Mouse (Mus musculus) inflammation-experienced regulatory T-cells, adult 6 months (primary cell): ENCODE measurements around the gene Nsf. TPM values are rescaled to one million over a fixed set of nuclear protein-coding genes. Genes with fewer than 3 reads are reported as not detected.

ENCODE experiments used
- ATAC-seq: one replicate; pipeline ENCODE4 v1.8.0; 2017
- polyA plus RNA-seq, 3 experiments: library from polyadenylated mRNA; unstranded; fragments of 100-300 nt; shearing (Covaris generic); gene quantifications; one replicate each; pipeline ENCODE4 v1.2.1; 2017

The Nsf gene
- polyA plus RNA-seq, 3 experiments from 2014 or later: 52.2 to 85.6 (median 76.6) TPM

DNA sequence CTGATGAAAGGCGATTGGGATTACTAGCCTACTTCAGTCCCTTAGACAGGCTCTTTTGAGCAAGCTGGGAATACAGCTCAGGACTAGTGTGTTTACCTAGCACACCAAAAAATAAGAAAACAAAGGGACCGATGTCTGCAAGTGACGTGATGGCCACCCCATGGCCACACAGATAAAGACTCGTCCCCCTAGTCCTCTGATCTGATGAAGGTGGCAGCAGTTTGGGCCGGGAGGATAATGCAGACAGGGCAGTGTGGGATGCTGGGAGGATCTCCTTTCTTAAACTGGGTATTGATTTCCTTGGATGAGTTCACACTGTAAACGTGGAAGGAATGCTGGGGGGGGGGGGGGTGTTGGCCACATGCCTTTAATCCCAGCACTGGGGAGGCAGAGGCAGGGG is 13.0 kb downstream of the Nsf start:
- no peak for ATAC-seq

DNA sequence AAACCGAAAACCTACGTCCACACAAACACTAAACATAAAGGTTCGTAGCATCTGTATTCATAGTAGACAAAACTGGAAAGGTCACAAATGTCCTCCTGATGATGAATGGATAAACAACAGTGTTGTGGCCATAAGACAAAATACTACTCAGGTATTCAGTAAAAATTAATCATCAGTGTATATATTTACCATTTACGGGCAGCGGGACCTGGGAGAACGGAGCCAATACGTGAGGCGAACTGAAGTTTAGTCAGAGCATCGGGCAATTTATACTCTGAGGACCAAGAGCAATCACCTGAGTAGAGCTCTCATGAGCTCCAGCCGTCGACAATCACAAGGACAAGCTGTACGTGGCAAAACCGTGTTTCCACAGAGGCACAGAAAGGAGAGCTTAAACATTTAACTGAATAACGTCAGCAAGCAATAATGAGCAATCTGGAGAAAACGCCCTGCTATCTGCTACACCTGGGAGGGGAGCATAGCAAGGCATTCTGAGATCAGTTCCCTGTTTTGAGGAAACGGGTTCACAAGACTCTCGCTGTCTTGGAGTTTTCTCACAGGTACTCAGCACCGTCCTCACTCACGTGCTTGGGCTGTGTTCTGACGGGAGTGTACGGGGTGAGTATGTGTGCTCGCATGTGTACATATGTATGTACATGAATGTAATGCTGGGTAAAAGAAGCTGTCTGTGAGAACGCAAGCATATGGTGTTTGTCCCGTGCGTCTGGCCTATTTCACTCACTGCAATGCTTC is 15.7 kb downstream of the Nsf start:
- no peak for ATAC-seq

GRCm38 (mm10) chr11:103937451-103937850 is 16.4 kb downstream of the Nsf start:
- no peak for ATAC-seq

GRCm38 (mm10) chr11:103935717-103936116 is 18.1 kb downstream of the Nsf start:
- no peak for ATAC-seq

GRCm38 (mm10) chr11:103933886-103934285 is 20.0 kb downstream of the Nsf start:
- no peak for ATAC-seq

- no peak for ATAC-seq
These were observed 29.9 kb downstream of the Nsf start for GRCm38 (mm10) chr11:103923957-103924356.

- no peak for ATAC-seq
These were observed 30.6 kb downstream of the Nsf start for GRCm38 (mm10) chr11:103923272-103923671.

DNA sequence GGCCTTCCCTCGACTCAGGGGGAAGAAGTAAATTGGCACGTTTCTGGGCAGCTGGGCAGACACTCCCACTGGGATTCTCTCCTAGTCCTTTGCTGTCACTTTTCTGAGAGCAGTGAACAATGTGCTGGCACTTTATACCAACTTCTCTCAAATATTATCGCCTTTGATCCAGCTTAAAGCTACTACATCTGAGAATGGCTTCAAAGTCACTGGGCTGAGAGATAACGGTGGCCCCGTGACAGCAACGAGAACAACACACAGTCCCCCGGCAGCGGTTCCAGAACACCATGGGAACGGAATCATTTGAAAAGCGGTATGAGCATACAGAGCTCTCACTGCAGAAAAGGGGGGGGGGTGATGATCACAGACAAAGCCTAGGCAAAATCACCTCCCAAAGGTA is 31.0 kb downstream of the Nsf start:
- no peak for ATAC-seq

DNA sequence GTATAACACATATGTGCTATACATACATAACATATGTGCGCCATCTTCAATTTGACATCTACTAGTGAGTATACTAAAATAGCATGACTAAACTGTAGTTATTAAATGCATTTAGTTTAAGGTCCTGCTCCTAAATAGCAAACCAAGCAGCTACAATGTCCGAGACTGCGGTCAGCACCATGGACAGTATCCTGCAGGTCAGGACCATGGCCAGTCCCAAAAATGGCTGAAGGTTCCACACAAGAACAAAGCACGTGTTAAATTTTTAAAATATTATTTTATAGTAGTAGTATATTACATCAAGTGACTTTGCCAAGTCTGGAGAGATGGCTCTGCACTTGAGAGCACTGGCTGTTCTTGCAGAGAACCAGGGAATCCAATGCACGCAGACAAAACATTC is 33.2 kb downstream of the Nsf start:
- no peak for ATAC-seq

GRCm38 (mm10) chr11:103916807-103917206 is 37.0 kb downstream of the Nsf start:
- ATAC-seq: no peak

DNA sequence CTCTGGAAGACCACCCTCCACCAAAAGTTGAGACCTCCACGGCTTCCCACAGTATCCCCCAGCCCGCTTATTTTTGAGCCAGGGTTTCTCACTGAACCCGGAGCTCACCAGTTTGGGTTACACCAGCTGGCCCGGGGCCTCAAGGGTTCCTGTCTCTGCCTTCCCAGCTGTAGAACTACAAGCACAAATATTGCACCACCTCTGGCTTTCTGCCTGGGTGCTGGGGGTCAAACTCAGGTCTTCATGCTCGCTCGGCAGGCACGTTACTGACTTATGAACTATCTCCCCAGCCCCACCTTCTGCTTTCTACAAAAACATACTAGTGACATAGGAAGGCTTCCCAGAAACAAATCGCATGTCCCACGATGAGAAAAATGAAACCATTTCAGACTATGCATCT is 38.2 kb downstream of the Nsf start:
- ATAC-seq: no peak

- ATAC-seq: no peak
These were observed 42.8 kb downstream of the Nsf start for GRCm38 (mm10) chr11:103910993-103911585.

DNA sequence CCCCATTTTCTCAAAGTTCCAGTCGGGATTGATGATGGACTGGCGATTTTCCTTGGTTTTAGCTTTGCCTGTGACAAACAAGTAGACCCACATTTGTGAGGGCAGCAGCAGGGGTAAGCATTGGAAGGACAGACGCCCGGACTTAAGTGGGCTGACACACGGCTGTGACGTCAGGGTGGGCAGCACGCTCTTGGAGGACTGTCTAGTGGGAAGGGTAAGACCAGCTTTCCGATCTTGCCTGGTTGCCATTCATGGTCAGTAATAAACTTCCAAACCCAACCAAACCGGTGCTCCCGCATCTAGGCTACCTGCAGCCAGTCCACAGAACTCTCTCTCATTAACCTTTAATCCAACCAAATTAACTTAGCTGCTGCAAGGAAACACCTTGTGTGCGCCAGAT is 43.3 kb downstream of the Nsf start:
- ATAC-seq: no peak

DNA sequence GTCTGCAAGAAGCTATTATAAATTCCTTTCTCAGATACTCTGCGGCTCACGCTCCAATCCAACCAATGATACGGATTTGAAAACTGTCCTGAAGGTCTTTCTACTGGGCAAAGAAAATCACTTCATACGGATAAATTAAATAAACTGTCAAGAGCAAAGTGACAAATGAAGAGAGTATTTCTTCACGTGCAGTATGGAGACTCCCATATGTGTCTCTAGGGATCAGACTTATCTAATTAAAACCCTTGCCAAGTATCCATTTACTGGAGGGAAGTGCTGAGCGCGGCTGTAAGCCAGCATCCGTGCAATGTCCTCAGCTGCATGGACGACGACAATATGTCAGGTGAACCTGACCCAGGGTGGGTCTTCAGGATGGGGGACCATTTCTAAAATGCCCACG is 44.0 kb downstream of the Nsf start:
- no peak for ATAC-seq

GRCm38 (mm10) chr11:103909396-103909795 is 44.5 kb downstream of the Nsf start:
- no peak for ATAC-seq

GRCm38 (mm10) chr11:103906051-103906719 is 47.7 kb downstream of the Nsf start:
- no peak for ATAC-seq

GRCm38 (mm10) chr11:103905506-103905905 is 48.4 kb downstream of the Nsf start:
- no peak for ATAC-seq

DNA sequence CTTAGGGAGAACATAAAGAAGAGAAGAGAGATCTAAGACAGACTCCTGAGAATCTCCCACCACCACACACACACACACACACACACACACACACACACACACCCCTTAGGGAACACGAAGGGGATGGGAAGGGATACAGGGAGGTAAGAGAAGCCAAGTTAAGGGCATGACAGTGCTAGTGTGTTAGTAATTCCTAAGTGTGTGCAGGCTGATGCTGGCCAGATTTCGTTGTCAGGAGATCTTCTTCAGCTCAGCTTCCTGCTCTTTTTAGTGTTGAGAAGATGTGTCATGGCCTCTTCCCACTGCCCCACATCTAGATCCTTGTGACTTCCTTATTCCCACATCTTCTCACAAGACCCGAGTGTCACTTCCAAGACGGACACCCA is 52.3 kb downstream of the Nsf start:
- no peak for ATAC-seq

- ATAC-seq: no peak
These were observed 52.9 kb downstream of the Nsf start for GRCm38 (mm10) chr11:103900803-103901580.

DNA sequence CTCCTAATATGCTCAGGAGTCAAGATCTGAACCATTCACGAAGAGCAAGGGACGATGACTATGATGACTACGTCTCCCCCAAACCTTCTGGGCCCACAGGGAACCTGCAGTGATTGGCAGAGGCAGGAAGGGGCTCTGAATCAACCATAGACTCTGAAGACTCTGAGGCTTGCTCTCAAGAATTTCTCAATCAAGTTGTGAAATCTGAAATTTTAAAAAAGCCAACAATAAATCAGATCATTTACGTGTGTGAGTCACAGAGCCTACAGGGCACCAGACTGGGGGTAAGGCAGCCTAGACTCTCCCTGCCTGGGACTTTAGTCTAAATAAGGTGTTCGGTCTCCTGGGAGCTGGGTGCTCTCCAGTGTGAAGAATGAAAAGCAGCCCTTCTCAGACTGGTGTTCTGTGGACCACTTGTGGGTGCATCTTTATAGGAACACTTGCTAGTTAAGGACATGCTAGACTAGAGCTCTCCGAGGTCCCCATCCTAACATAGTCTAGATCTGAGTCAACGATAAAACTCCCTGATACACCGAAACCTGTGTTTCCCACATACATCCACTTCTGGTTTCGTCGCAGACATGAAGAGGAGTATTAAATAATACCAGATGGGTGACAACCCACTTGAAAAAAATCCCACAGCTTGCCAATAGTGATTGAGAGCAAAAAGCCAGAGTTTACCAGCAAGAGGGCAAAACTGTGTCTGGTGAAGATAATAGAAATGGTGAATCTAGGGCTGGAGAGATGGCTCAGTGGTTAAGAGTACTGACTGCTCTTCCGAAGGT is 56.7 kb downstream of the Nsf start:
- ATAC-seq: no peak

- no peak for ATAC-seq
These were observed 57.8 kb downstream of the Nsf start for GRCm38 (mm10) chr11:103896056-103896455.

GRCm38 (mm10) chr11:103892831-103893230 is 61.0 kb downstream of the Nsf start:
- ATAC-seq: no peak
